Mouse (Mus musculus): ENCODE data around the gene Cryzl2. TPM values are rescaled to one million over a fixed set of nuclear protein-coding genes. Genes with fewer than 3 reads are reported as not detected.

The Cryzl2 gene
- total RNA-seq, 2 experiments from 2014 or later, result 3.7 to 5.0 TPM

DNA sequence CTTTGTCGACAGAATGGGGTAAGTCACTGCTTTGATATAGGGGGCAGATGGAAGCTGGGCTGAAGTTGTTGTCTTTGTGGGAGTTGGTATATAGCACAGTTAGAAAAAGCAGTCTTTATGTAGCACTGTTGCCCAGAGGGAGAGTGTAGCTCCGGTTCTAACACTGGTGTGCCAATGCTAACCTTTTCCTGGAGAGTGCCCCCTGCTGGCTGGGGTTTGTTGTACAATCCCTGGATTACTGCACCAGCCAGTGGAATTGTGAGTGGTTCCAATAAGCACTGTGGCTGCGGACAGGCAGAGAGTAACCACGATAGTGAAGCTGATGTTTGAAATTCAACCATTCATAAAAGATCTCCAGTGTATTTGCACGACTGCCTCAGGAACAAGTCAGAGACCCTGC lies 79.3 kb downstream of the Cryzl2 start:
- TF ChIP-seq CTCF (IDR thresholded peaks at IDR 0.05), result peak; percentile 53
- intact Hi-C loops (cut with DNase I), result loop anchor here (2.0 to 5.0 kb wide), 2 partner anchors 125 to 240 kb away; partner anchors contain the start of gene Rasal2
- Histone ChIP-seq H3K4me3 (no peak overlapping the region), H3K27ac (no peak overlapping the region)
- peak in 1 of 2 experiments; percentile 40 for DNase-seq (ENCODE audit: extremely low spot score in 1 of 2, low spot score in 2 of 2)

Other genes with a start within 250 kb of the Cryzl2 start
- gene Rasal2, start 46.0 kb upstream of the Cryzl2 start, total RNA-seq (2021), result 10 to 100 TPM; 87.6 to 90.9 TPM
- 1 to 10 TPM; 1.4 TPM for gene Sec16b, start 48.2 kb downstream of the Cryzl2 start, total RNA-seq (2021)

All from left cerebral cortex, adult 2 months (tissue).